Mouse (Mus musculus) kidney, postnatal 4 days (tissue): ENCODE measurements around the gene Dact1.

ENCODE experiments used
- DNase-seq, 2 experiments: peaks; one replicate each; pipeline ENCODE4 v3.0.0; 2021; ENCODE audit warnings: mixed read lengths in 2 of 2

Dact1 gene

DNA sequence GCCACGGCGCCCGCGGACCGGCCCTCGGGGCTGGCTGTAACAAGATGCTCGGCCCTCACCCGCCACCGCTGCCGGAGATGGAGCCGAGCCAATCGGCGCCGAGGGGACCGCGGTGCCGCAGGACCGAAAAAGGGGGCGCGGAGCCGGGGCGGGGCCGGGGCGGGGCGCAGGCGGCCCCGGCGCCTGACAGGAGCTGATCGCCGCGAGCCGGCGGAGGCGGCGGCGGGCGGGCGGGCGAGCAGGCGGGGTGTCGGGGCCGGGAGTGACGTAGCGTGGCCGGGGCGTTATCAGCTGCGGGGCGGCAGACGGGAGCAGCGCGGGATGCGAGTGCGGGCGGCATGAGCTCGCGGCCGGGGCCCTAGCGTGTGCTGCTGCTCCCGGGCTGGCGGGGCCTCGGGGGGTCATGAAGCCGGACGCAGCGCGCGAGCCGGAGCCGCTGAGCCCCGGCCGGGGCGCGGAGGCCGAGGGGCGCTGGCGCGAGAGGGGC, at the start of gene Dact1:
Gene Dact1 (plus strand): TSS at position 304 of the 487 bp plus-strand sequence.
- DNase-seq, result peak; percentile 84 to 88

- peak; percentile 36 to 45 for DNase-seq
Measured at GRCm38 (mm10) chr12:71264211-71264610, 45.5 kb upstream of the Dact1 start.

- DNase-seq, result no peak
Measured at GRCm38 (mm10) chr12:71269367-71269766, 40.3 kb upstream of the Dact1 start.

DNA sequence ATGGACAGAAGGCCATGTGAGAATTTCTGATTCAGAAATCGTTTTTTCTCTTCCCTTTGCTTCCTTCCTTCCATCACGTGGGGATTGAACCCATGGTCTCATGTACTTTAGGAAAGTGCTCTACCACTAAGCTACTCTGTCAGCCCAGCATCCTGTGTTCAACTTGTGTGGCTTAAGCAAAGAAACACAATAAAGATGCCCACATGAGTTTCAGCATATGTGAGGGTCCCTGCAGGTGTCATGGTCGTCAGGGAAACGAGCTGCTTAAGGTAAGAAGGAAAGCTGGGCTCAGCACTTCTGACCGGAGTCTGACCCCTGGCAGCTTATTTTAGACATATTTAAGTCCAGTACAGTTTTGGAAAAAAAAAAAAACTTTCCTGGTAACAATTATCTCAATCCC, 38.6 kb upstream of the Dact1 start:
- no peak for DNase-seq

DNA sequence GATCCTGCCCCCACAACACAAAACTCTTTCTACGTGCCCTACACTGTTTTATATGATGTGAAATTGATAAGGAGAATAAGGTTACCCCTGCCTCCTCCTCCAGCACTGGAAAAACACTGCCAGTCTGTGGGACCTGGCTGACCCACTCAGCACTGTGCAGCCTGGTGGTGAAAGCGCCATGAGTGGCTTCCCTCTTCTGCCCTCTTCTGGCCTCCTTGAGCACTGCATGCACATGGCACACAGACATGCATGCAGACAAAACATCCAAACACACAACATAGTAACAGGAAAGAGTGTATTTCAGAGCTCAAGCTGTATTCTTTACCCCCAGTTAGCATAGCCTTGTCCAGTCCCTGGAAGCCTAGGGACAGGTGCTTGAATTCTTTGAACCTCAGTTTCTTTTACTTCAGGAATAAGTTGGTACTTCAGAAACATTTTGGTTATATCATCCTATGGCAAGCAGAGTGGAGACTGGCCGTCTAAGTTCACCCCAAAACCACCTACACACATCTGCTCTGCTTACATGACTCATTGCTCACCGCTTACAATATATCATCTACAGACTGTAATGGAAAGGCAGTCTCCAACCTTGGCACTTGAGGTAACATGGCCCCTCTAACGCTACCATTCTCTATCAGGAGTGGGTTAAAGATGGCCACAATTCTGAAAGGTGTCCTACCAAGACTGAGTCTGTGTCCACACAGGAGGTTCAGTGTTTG, 35.0 kb upstream of the Dact1 start:
- peak; percentile 25 to 31 for DNase-seq

GRCm38 (mm10) chr12:71275906-71276595, 33.6 kb upstream of the Dact1 start:
- DNase-seq, result no peak

GRCm38 (mm10) chr12:71279521-71280262, 30.0 kb upstream of the Dact1 start:
- peak; percentile 9 to 19 for DNase-seq

DNA sequence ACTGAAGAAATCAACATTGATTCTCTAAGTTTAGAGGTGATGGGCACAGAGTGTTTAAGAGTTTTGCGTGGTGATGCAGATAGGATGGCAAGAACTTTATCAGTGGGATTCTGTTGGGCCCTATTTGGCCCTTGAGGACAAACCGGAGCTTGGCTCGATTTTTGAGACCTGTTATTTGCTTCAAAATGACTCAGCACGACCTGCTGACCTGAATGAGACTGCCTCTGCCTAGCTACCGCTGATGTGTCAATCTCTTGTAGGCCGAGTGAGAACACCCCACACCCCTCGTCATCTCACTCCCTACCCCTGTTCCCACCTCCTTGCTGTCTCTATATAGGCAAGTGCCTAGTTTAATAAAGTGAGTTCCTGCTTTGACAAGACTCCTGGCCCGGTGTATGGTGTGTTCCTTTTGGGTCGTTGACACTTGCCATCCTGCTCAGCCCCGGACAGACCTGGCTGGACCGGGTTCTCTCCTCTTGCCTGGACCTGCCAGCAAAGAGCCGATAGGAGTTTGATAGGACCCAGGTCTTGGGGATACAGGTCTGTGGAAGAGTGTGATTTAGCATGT, 28.4 kb upstream of the Dact1 start:
- no peak for DNase-seq

DNA sequence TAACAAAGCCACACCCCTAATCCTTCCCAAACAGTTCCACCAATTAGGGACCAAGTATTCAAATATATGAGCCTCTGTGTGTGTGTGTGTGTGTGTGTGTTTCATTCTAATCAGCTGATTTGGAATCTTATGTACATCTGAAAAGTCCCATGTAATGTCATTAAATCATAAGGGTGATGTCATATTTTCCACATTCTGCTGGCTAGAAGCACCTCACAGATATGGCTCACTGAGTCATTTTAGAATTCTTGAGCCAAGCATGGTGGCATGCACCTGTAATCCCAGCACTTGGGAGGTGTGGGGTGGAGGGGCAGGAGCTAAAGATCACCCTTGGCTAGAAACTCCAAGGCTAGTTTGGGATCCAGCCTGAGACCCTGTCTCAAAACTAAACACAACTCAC, 24.3 kb upstream of the Dact1 start:
- DNase-seq, result no peak

DNA sequence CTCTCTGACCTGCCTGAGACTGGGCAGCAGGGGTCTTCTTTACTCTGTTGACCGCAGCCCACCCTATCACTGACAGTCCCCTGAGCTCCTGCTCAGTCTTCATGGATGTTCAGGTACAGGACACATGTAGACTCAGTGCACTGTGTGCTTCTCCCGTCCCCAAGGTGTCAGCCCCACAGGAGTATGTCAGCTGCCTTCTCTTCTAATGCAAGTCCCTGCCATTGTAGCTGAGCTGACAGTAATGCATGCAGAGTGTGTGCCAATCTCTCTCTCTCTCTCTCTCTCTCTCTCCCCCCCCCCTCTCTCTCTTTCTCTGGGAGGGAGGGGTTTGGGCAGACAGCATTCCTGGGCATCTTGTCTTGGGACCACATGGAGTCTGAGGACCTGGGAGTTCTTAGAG, 19.2 kb upstream of the Dact1 start:
- no peak for DNase-seq

DNA sequence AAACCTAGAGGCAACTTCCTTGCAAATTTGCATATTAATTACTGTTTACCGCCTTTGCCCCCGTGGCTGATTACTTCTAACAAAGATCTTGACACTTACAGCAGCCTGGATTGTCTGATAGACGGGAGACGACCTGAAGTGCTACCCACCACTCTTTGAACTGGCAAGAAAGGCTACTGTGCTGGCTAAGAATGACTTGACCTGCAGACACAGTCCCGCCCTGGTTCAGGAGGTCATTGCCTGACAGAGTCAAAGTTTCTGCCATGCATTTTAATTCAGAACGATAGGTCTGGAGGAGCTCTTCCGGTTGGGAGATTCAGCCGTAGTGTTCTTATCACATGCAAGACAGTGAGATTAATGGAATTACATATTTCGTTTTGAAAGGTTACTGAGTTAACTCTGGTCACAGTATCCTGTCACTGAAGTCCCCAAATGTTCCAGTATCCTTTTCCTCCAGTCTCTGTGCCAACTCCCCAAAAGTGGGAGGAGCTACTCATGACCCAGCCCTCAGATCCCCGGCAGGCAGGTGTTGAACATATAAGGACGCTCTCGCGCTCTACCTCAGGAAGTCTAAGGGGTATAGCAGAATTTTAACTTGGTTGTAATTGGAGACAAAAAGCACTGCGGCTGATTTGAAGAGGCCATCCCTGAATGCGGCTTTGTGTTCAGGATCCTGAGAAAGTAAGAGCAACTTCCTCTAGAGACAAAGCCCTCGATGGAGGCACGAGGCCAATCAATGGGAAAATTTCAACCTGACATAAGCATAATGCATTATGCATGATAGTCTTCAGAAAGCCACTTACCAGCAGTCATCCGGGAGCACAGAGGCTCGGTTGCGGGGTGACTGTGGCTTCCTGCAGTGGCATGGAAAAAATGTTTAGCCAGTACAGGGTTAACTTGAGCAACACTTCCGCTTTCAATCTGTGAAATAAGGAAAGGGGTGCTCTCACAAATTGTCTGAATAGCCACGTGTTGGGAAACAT, 15.4 kb upstream of the Dact1 start:
- no peak for DNase-seq

GRCm38 (mm10) chr12:71296849-71297535, 12.7 kb upstream of the Dact1 start:
- DNase-seq, result no peak

DNA sequence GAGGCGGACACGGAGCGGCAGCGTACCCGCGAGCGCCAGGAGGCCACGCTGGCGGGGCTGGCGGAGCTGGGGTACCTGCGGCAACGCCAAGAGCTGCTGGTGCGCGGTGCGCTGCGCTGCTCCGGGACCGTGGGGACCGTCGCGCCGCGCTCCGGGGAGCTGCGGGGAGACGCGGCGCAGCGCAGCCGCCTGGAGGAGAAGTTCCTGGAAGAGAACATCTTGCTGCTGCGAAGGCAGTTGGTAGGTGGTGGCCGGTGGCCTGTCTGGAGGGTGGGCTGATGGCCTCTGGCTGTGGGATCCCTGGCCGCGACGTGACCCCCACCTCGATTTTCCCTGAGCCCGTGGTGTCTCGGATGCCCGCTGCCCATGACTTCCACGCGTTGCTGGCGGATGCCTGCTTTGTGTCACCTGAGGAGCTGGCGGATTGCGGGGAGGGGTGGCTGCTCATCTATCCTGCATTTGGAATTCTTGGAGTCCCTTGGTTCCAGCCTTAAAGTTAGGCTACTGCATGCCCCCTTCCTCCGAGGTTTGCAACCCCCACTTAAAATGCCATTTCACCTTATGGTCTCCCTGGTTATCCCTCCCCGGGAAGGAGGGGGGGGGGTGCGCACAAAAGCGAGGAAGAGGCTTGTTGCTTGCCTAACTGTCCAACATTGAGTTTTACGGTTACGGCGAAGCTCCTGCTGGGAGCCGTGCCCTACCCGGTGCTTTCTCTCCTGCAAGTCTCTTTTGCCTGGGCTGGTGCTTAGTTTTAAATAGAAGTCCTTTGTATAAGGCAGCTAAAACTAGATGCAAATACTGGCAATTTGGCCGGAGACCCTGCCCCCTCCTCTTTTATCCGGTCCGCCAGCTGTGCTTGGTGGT, 616 bp downstream of the Dact1 start:
- DNase-seq, result peak; percentile 46 to 57

GRCm38 (mm10) chr12:71311237-71311887, 1.7 kb downstream of the Dact1 start:
- DNase-seq, result peak; percentile 63 to 72

- no peak for DNase-seq
Measured at GRCm38 (mm10) chr12:71318239-71318638, 8.6 kb downstream of the Dact1 start.

DNA sequence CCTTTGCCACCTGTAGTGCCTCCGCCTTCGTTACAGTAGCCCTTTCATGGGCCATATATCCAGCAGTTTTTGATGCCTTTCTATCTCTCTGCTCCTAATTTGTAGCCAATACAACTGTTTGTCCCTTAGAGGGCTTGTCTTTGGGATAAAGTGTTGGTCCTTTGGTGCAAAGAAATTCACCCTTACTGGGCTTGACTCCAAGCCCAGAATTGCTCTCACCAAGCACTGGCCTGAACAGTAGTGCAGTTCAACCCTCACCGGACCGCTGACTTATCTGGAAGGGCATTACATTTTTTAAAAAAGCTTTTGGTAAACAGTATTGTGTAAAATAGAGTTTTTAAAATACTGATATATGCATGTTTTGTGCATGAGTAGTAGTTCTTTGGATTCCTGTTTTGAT, 9.9 kb downstream of the Dact1 start:
- DNase-seq, result no peak

- DNase-seq, result no peak
Measured at GRCm38 (mm10) chr12:71332646-71333045, 23.0 kb downstream of the Dact1 start.

DNA sequence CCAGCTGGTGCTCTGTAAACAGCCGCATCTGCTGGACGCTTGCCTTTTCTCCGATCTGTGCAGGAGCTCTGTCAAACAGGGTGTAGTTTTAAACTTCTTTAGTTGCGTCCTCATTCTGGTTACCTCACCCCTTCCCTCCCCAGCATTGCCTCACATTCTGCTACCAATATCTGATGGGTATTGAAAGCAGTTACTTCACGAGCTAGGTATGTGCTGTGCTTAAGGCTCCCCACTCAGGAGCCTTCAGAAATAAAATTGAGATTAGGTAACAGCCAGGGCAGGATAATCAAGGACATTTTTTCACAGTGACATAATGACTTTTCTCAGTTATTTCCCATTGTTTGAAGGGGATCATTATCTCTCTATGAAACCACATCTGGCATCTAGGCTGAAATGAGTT, 23.9 kb downstream of the Dact1 start:
- no peak for DNase-seq

- DNase-seq, result no peak
Measured at GRCm38 (mm10) chr12:71337025-71337582, 27.4 kb downstream of the Dact1 start.
